Comparison of ENCODE assay signal across 21 mouse cellular contexts in genomic region chr4:136331709-136332108, GRCm38 (mm10). TPM values are rescaled to one million over a fixed set of nuclear protein-coding genes. Genes with fewer than 3 reads are reported as not detected.
A peak's percentile ranks its signal among the peaks of the same experiment; 100 is the strongest.
DNase-seq lines count a peak whose midpoint lies in the region; ATAC-seq and TF ChIP-seq lines count a peak whose summit lies in the region.
"Had no signal": no experiment of that assay in that cellular context is flagged by ENCODE, and none has a peak within 500 bp of the region (broad histone marks: within the 10 kb centered on the region; RNA-seq: fewer than 3 reads in every experiment).

No protein-coding gene starts in this region.

- no peak for TF ChIP-seq CTCF in liver, adult 2 months (IDR thresholded peaks at IDR 0.05; ENCODE audit: low read depth, low read length)
- TF ChIP-seq CTCF in liver, postnatal 0 days (IDR thresholded peaks at IDR 0.05; ENCODE audit: low read depth): no peak

- H3K36me3 ChIP-seq in forebrain, embryonic 10.5 days (replicated peaks): peaks cover 96% of the 10 kb centered on the region
- H3K36me3 ChIP-seq in forebrain, embryonic 11.5 days (ENCODE audit: control insufficient read depth, insufficient read depth, low read length): peaks cover 11% of the 10 kb centered on the region; the same call in 1 of the 2 replicates
- H3K36me3 ChIP-seq in liver, adult 2 months (ENCODE audit: control insufficient read depth, insufficient read depth, low read length): peaks cover 47% of the 10 kb centered on the region
- H3K36me3 ChIP-seq in liver, embryonic 11.5 days (ENCODE audit: control insufficient read depth, insufficient read depth, low read length): peaks cover 36% of the 10 kb centered on the region
- peaks cover 63% of the 10 kb centered on the region for H3K36me3 ChIP-seq in liver, postnatal 0 days (replicated peaks; ENCODE audit: insufficient read depth, low read length)
- peaks cover 86% of the 10 kb centered on the region for H3K36me3 ChIP-seq in liver, embryonic 12.5 days

- H3K79me2 ChIP-seq in liver, adult 2 months (ENCODE audit: control insufficient read depth, insufficient read depth, low read length): no peaks in the 10 kb centered on the region; the same call in 1 of the 2 replicates

- TF ChIP-seq POLR2A in liver, adult 2 months (IDR thresholded peaks at IDR 0.05; ENCODE audit: extremely low read depth, insufficient read depth, low read length): no peak

- H3K4me3 ChIP-seq in forebrain, embryonic 10.5 days: no peak overlapping the region
- H3K4me3 ChIP-seq in forebrain, embryonic 11.5 days (ENCODE audit: low read depth, low read length): no peak overlapping the region
- no peak overlapping the region for H3K4me3 ChIP-seq in liver, adult 2 months (ENCODE audit: insufficient read depth, low read depth, low read length)
- no peak overlapping the region for H3K4me3 ChIP-seq in liver, embryonic 11.5 days (ENCODE audit: low read depth, low read length)
- H3K4me3 ChIP-seq in liver, postnatal 0 days (ENCODE audit: low read depth, low read length): no peak overlapping the region
- no peak overlapping the region for H3K4me3 ChIP-seq in liver, embryonic 12.5 days

- H3K4me1 ChIP-seq in forebrain, embryonic 10.5 days: no peaks in the 10 kb centered on the region
- H3K4me1 ChIP-seq in forebrain, embryonic 11.5 days (replicated peaks; ENCODE audit: control insufficient read depth, insufficient read depth, low read length): no peaks in the 10 kb centered on the region
- H3K4me1 ChIP-seq in liver, adult 2 months (ENCODE audit: control insufficient read depth, insufficient read depth, low read length): no peaks in the 10 kb centered on the region
- no peaks in the 10 kb centered on the region for H3K4me1 ChIP-seq in liver, embryonic 11.5 days (replicated peaks; ENCODE audit: control insufficient read depth, insufficient read depth, low read length)
- no peaks in the 10 kb centered on the region for H3K4me1 ChIP-seq in liver, postnatal 0 days (ENCODE audit: insufficient read depth)
- no peaks in the 10 kb centered on the region for H3K4me1 ChIP-seq in liver, embryonic 12.5 days

- no peak for ATAC-seq in forebrain, embryonic 11.5 days (replicated peaks; ENCODE audit: low FRiP score)
- ATAC-seq in liver, embryonic 11.5 days (replicated peaks; ENCODE audit: low FRiP score): no peak
- ATAC-seq in liver, postnatal 0 days: peak; percentile 53; the same call in 1 of the 2 replicates
- ATAC-seq in liver, embryonic 12.5 days: no peak
- ATAC-seq: activated CD4-positive, CD25-positive, alpha-beta regulatory T cell, adult 4 months; CD4-positive, CD25-positive, alpha-beta regulatory T cell, adult 4 months; Patski had no signal

- WGBS in forebrain, embryonic 10.5 days: 96% methylated on average over 3 of the region's 3 CpGs
- 94% methylated on average over 3 of the region's 3 CpGs for WGBS in forebrain, embryonic 11.5 days
- WGBS in liver, adult 2 months: 65% methylated on average over 3 of the region's 3 CpGs
- WGBS in liver, embryonic 11.5 days: 88% methylated on average over 3 of the region's 3 CpGs
- 85% methylated on average over 3 of the region's 3 CpGs for WGBS in liver, postnatal 0 days (ENCODE audit: insufficient replicate concordance)
- WGBS in liver, embryonic 12.5 days (ENCODE audit: insufficient replicate concordance): 88% methylated on average over 3 of the region's 3 CpGs

- H3K27me3 ChIP-seq in forebrain, embryonic 10.5 days (ENCODE audit: poor library complexity, severe bottlenecking): no peaks in the 10 kb centered on the region
- H3K27me3 ChIP-seq in forebrain, embryonic 11.5 days (ENCODE audit: control insufficient read depth, insufficient read depth, low read length): no peaks in the 10 kb centered on the region
- no peaks in the 10 kb centered on the region for H3K27me3 ChIP-seq in liver, adult 2 months (ENCODE audit: control insufficient read depth, insufficient read depth, low read length)
- no peaks in the 10 kb centered on the region for H3K27me3 ChIP-seq in liver, embryonic 11.5 days (replicated peaks; ENCODE audit: control insufficient read depth, insufficient read depth, low read length)
- H3K27me3 ChIP-seq in liver, postnatal 0 days (ENCODE audit: insufficient read depth, low read length): no peaks in the 10 kb centered on the region
- no peaks in the 10 kb centered on the region for H3K27me3 ChIP-seq in liver, embryonic 12.5 days (replicated peaks)
- H3K27me3 ChIP-seq: CH12.LX, Patski had no signal

- peak; percentile 4 for DNase-seq in forebrain, embryonic 10.5 days (ENCODE audit: extremely low spot score, low spot score)
- no peak for DNase-seq in forebrain, embryonic 11.5 days (ENCODE audit: low spot score)
- DNase-seq in liver, adult 2 months (ENCODE audit: extremely low read depth, low read depth, low spot score): peak; percentile 13
- DNase-seq in liver, embryonic 11.5 days (ENCODE audit: low spot score): no peak
- DNase-seq in liver, postnatal 0 days: no peak
- DNase-seq: adrenal gland, adult 2 months; adrenal gland, adult 8-10 months; adrenal gland, postnatal 10 days; adrenal gland, postnatal 14 days; adrenal gland, postnatal 25 days; adrenal gland, postnatal 36 days; B cell, adult 2 months; cerebellum, adult 11 months; cerebellum, adult 11-12 months; cerebellum, adult 18-20 months had no signal

- peak; percentile 50; the same call in 1 of the 2 replicates for TF ChIP-seq EP300 in liver, postnatal 0 days (IDR thresholded peaks at IDR 0.05; ENCODE audit: low read depth)

- H3K9me3 ChIP-seq in forebrain, embryonic 10.5 days: no peaks in the 10 kb centered on the region
- no peaks in the 10 kb centered on the region for H3K9me3 ChIP-seq in forebrain, embryonic 11.5 days (ENCODE audit: control insufficient read depth, low read length)
- H3K9me3 ChIP-seq in liver, embryonic 11.5 days (ENCODE audit: control insufficient read depth, low read length): no peaks in the 10 kb centered on the region
- no peaks in the 10 kb centered on the region for H3K9me3 ChIP-seq in liver, postnatal 0 days (ENCODE audit: low read length)
- no peaks in the 10 kb centered on the region for H3K9me3 ChIP-seq in liver, embryonic 12.5 days (replicated peaks)
- H3K9me3 ChIP-seq: G1E had no signal

- H3K27ac ChIP-seq in forebrain, embryonic 10.5 days: no peak overlapping the region
- H3K27ac ChIP-seq in forebrain, embryonic 11.5 days (ENCODE audit: low read depth, low read length): no peak overlapping the region
- H3K27ac ChIP-seq in liver, adult 2 months (replicated peaks; ENCODE audit: insufficient read depth, low read depth, low read length): no peak overlapping the region
- H3K27ac ChIP-seq in liver, embryonic 11.5 days (ENCODE audit: low read depth, low read length): no peak overlapping the region
- H3K27ac ChIP-seq in liver, postnatal 0 days (ENCODE audit: low read depth): no peak overlapping the region
- no peak overlapping the region for H3K27ac ChIP-seq in liver, embryonic 12.5 days

- no peak overlapping the region for H3K9ac ChIP-seq in forebrain, embryonic 11.5 days (ENCODE audit: low read length)
- H3K9ac ChIP-seq in liver, adult 2 months (ENCODE audit: low read depth, low read length): no peak overlapping the region
- no peak overlapping the region for H3K9ac ChIP-seq in liver, embryonic 11.5 days (ENCODE audit: low read depth, low read length)
- H3K9ac ChIP-seq in liver, postnatal 0 days (replicated peaks): no peak overlapping the region
- no peak overlapping the region for H3K9ac ChIP-seq in liver, embryonic 12.5 days

- H3K4me2 ChIP-seq in forebrain, embryonic 11.5 days (ENCODE audit: low read depth, low read length, severe bottlenecking): no peak overlapping the region
- no peak overlapping the region for H3K4me2 ChIP-seq in liver, embryonic 11.5 days
- H3K4me2 ChIP-seq in liver, postnatal 0 days (ENCODE audit: low read depth, low read length): no peak overlapping the region
- H3K4me2 ChIP-seq in liver, embryonic 12.5 days: no peak overlapping the region

RNA-seq across cellular contexts. Expression of gene Hnrnpr, which starts 21.0 kb away (rescaled TPM):
- 231 and 248 TPM in 2 replicates for polyA plus RNA-seq in forebrain, embryonic 10.5 days (2016; fragmentation: Nextera tagmentation; extraction: Ambion mirVana)
- polyA plus RNA-seq in forebrain, embryonic 11.5 days (2014; fragmentation: Nextera tagmentation; extraction: Ambion mirVana): 193 and 215 TPM in 2 replicates
- 16.7 and 22.9 TPM in 2 replicates for total RNA-seq in liver, adult 2 months (2014; rRNA removed)
- 5.0 and 5.7 TPM in 2 replicates for polyA plus RNA-seq in liver, adult 2 months (2012; rRNA removed)
- 99.3 and 101 TPM in 2 replicates for polyA plus RNA-seq in liver, embryonic 11.5 days (2014; fragmentation: Nextera tagmentation; extraction: Ambion mirVana)
- polyA plus RNA-seq in liver, postnatal 0 days (2015; fragmentation: Nextera tagmentation; extraction: Ambion mirVana): 36.6 and 39.1 TPM in 2 replicates
- 84.7 and 87.9 TPM in 2 replicates for polyA plus RNA-seq in liver, embryonic 12.5 days (2016; fragmentation: Nextera tagmentation; extraction: Ambion mirVana)

RNA-seq across cellular contexts. Expression of gene Zfp46, which starts 47.2 kb away (rescaled TPM):
- 21.1 and 21.8 TPM in 2 replicates for polyA plus RNA-seq in forebrain, embryonic 10.5 days (2016; fragmentation: Nextera tagmentation; extraction: Ambion mirVana)
- polyA plus RNA-seq in forebrain, embryonic 11.5 days (2014; fragmentation: Nextera tagmentation; extraction: Ambion mirVana): 28.2 and 30.8 TPM in 2 replicates
- 2.6 TPM in 2 replicates for total RNA-seq in liver, adult 2 months (2014; rRNA removed)
- polyA plus RNA-seq in liver, adult 2 months (2012; rRNA removed): 2.9 and 3.1 TPM in 2 replicates
- 10.5 and 11.9 TPM in 2 replicates for polyA plus RNA-seq in liver, embryonic 11.5 days (2014; fragmentation: Nextera tagmentation; extraction: Ambion mirVana)
- polyA plus RNA-seq in liver, postnatal 0 days (2015; fragmentation: Nextera tagmentation; extraction: Ambion mirVana): 1.6 and 1.9 TPM in 2 replicates
- polyA plus RNA-seq in liver, embryonic 12.5 days (2016; fragmentation: Nextera tagmentation; extraction: Ambion mirVana): 5.5 and 5.7 TPM in 2 replicates

Comparison
In these comparisons a context has a peak if more than half of its experiments do, and no peak if none do; other contexts are left out.
1. DNase-seq: peak in forebrain, embryonic 10.5 days (single experiment) and liver, adult 2 months (single experiment); none in forebrain, embryonic 11.5 days (single experiment), liver, embryonic 11.5 days (single experiment) and liver, postnatal 0 days (single experiment).